Mouse (Mus musculus) heart, adult 2 months (tissue): Measurements from ENCODE around the gene Hcst. TPM values are rescaled to one million over a fixed set of nuclear protein-coding genes. Genes with fewer than 3 reads are reported as not detected.

Experiments
- DNase-seq, 2 experiments: peaks; one replicate each; pipeline ENCODE4 v3.0.0; 2021
- H3K27ac ChIP-seq: fragments of 200-600 bp; 2 replicates; pipeline ENCODE4 v1.8.1; 2022
- H3K27me3 ChIP-seq: fragments of 200-500 bp; 2 replicates; pipeline ENCODE4 v1.6.1; 2012; ENCODE audit warnings: mild to moderate bottlenecking, low read length, inconsistent platforms, mixed read lengths; ENCODE audit not compliant: control insufficient read depth, insufficient read depth
- H3K36me3 ChIP-seq: fragments of 200-500 bp; 2 replicates; pipeline ENCODE4 v1.6.1; 2012; ENCODE audit warnings: low read length, inconsistent platforms; ENCODE audit not compliant: control insufficient read depth, insufficient read depth
- H3K4me1 ChIP-seq: fragments of 200-500 bp; 2 replicates; pipeline ENCODE4 v1.6.1; 2011; ENCODE audit warnings: low read length; ENCODE audit not compliant: control insufficient read depth, insufficient read depth
- H3K4me3 ChIP-seq: fragments of 200-600 bp; 2 replicates; pipeline ENCODE4 v1.8.1; 2022
- H3K79me2 ChIP-seq: fragments of 200-500 bp; replicated peaks from 2 replicates; pipeline ENCODE4 v1.6.1; 2012; ENCODE audit warnings: mild to moderate bottlenecking, inconsistent platforms, low read length, moderate library complexity, mixed read lengths; ENCODE audit not compliant: control insufficient read depth, insufficient read depth
- H3K9ac ChIP-seq: fragments of 200-500 bp; 2 replicates; pipeline ENCODE4 v1.6.1; 2012; ENCODE audit warnings: low read depth, mild to moderate bottlenecking, control low read depth, inconsistent platforms, low read length, mixed read lengths
- CTCF ChIP-seq: fragments of 200-600 bp; IDR thresholded peaks from 2 replicates; pipeline ENCODE4 v1.8.1; 2022; ENCODE audit warnings: antibody characterized with exemption, mild to moderate bottlenecking, moderate library complexity
- EP300 ChIP-seq: fragments of 200-500 bp; IDR thresholded peaks from 2 replicates; pipeline ENCODE4 v1.6.1; 2011; ENCODE audit warnings: low read depth, low read length, control low read depth; ENCODE audit not compliant: insufficient read depth
- POLR2A ChIP-seq: fragments of 200-500 bp; IDR thresholded peaks from 2 replicates; pipeline ENCODE4 v1.6.1; 2011; ENCODE audit warnings: mild to moderate bottlenecking, low read depth, low read length, control low read depth; ENCODE audit not compliant: insufficient read depth
- WGBS: fragments of 180-500 bp; shearing (Covaris S2); methylation state at CpG from one replicate; pipeline ENCODE4 v1.1.7; 2018; 5-methylcytosine and 5-hydroxymethylcytosine counted together
- intact Hi-C: fragments of 180-260 bp; cut with DNase I; formaldehyde crosslinking; loops from one replicate; pipeline ENCODE4 v1.15.1; 2025
- polyA plus RNA-seq: library from polyadenylated mRNA; depleted of rRNA; stranded (reverse); fragments of >200 nt; gene quantifications from 2 replicates; pipeline ENCODE4 v1.2.3, GENCODE M21; 2012
- total RNA-seq, 2 experiments: library from RNA; stranded (reverse); gene quantifications; 2 replicates each; pipeline ENCODE4 v1.2.3; 2021

The Hcst gene
- total and polyA plus RNA-seq, 3 experiments = 0.59 to 4.8 TPM; not detected in 1

DNA sequence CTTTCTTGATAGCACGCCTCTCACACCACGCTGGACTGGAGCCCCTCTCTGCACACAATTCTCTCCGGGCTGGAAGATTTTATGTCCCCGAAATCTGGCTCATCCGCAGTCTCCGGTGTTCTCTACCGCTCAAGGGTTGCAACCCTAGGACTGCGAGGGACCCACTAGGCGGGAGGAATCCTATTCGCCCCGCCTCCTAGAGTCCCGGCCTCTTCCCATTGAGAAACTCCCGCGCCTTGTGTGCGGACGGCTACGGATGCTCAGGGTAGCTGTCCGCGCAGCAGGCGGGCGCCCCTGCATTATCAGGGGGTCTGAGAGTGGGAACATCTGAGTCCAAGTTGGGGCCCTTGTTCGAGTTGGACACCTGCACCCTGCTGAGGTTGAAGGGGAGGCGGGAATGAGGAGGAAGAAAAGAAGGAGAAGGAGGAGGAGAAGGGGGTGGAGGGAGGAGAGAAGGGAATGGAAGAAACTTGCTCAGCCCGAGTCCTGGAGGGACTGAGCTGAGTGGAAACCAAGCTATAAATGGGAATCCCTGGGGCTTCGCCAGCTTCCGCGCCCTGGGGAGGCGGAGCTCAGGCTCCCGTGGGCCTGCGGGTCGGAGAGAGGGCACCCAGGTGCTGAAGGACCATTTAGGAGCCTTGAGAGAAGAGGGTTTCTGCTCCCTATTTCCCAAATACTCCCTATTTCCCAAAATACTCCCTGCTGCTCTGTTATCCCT is 37.4 kb upstream of the Hcst start:
- H3K4me3 ChIP-seq = no peak overlapping the region
- intact Hi-C loops = no loop called here
- H3K27ac ChIP-seq = no peak overlapping the region
- H3K27me3 ChIP-seq = peaks cover 19% of the 10 kb centered on the region
- H3K9ac ChIP-seq = no peak overlapping the region
- WGBS = 2% methylated on average over 31 of the region's 31 CpGs
- no peak for TF ChIP-seq EP300
- TF ChIP-seq POLR2A = no peak
- TF ChIP-seq CTCF = no peak
- DNase-seq = no peak
- no peaks in the 10 kb centered on the region for H3K36me3 ChIP-seq
- H3K4me1 ChIP-seq = no peaks in the 10 kb centered on the region
- H3K79me2 ChIP-seq = no peaks in the 10 kb centered on the region

DNA sequence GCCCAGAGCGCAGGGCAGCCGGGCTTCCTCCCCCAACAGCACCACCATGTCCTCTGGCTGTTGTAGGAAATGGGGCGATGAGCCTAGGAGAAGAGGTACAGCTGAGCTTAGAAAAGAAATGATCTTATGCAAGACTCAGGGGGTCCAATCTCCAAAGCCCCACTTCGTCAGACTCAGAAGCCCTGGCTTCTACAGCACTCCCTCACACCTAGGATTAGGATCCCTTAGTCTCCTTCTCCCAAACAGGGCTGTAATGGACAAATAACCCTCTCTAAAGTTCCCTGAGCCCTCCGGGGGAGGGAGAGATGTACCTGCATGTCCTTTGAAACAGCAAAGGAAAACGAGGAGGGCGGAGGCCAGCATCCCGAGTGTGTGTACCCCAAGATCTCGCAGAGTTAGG is 36.8 kb upstream of the Hcst start:
- intact Hi-C loops = no loop called here
- Histone ChIP-seq H3K27ac (no peak overlapping the region), H3K27me3 (peaks cover 18% of the 10 kb centered on the region), H3K9ac (no peak overlapping the region), H3K79me2 (no peaks in the 10 kb centered on the region), H3K36me3 (no peaks in the 10 kb centered on the region), H3K4me3 (no peak overlapping the region), H3K4me1 (no peaks in the 10 kb centered on the region)
- DNase-seq = no peak
- WGBS = 3% methylated on average over 9 of the region's 9 CpGs
- TF ChIP-seq CTCF (no peak), POLR2A (no peak), EP300 (no peak)

DNA sequence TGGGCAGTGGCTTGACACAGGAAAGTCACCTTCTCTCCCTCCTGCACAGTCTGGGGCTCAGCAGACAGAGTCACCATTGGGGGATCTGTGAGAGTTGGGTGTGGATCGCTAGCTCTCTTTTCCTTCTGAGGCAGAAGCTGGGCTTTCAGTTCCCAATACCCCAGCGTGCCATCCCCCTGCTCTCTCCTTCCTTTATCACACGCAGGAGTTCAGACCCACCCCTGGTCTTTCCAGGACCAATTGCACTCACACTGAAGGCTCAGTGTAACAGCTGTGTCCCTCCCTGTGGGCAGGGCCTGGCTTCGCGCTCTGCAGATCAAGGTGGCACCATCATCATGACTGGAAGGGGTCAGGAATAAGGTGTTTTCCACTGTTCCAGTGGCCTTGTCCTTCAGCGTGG is 34.6 kb upstream of the Hcst start:
- no peak overlapping the region for H3K9ac ChIP-seq
- no peak for TF ChIP-seq EP300
- TF ChIP-seq POLR2A = no peak
- no peak for TF ChIP-seq CTCF
- no peak for DNase-seq
- 25% methylated on average over 6 of the region's 6 CpGs for WGBS
- no peaks in the 10 kb centered on the region for H3K36me3 ChIP-seq
- intact Hi-C loops = no loop called here
- no peak overlapping the region for H3K27ac ChIP-seq
- no peak overlapping the region for H3K4me3 ChIP-seq
- H3K4me1 ChIP-seq = no peaks in the 10 kb centered on the region
- H3K79me2 ChIP-seq = no peaks in the 10 kb centered on the region
- H3K27me3 ChIP-seq = peaks cover 21% of the 10 kb centered on the region

DNA sequence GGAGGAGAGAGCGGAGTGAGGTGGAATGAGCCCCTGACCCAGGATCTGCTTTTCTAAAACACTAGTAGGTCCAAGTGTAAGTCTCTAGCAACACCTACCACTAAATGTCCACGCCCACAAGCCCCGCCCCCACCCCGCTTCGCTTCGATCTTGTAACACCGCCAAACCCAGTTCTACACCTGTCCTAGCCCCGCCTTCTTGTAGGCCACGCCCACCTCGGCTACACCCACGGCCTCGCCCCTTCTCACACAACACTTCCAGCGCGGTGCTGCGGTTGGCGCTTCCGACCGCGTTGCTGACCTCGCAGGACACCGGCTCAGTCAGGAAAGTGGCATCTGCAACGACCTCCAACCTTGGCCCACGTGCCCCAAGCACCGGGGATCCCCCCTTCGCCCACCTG is 34.1 kb upstream of the Hcst start:
- TF ChIP-seq CTCF (no peak), EP300 (no peak), POLR2A (no peak)
- Histone ChIP-seq H3K9ac (no peak overlapping the region), H3K4me1 (no peaks in the 10 kb centered on the region), H3K79me2 (no peaks in the 10 kb centered on the region), H3K4me3 (no peak overlapping the region), H3K36me3 (no peaks in the 10 kb centered on the region), H3K27me3 (peaks cover 21% of the 10 kb centered on the region), H3K27ac (no peak overlapping the region)
- DNase-seq = no peak
- WGBS = 3% methylated on average over 25 of the region's 25 CpGs
- intact Hi-C loops = no loop called here

DNA sequence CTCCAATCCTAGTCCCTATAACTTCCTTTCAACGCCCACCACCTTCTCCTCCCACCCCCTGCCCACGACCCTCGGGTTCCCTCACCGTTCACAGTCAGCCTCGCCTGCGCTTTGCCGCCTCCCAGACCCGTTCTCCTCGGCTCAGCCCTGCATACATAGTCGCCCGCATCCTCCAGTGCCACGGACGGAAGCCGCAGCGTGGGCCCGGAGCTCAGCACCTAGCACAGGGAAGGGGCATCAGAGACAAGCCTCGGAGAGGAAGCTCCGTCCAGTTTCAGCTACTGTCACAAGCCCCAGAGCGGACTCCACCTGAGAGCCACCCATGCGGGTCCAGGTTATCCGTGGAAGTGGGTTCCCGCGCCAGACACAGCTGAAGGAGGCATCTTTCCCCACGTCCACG is 33.7 kb upstream of the Hcst start:
- H3K9ac ChIP-seq = no peak overlapping the region
- H3K36me3 ChIP-seq = no peaks in the 10 kb centered on the region
- no peak for TF ChIP-seq EP300
- no peak for TF ChIP-seq POLR2A
- no peak for TF ChIP-seq CTCF
- H3K27ac ChIP-seq = no peak overlapping the region
- H3K4me3 ChIP-seq = no peak overlapping the region
- no peaks in the 10 kb centered on the region for H3K4me1 ChIP-seq
- no peaks in the 10 kb centered on the region for H3K79me2 ChIP-seq
- no peak for DNase-seq
- H3K27me3 ChIP-seq = peaks cover 21% of the 10 kb centered on the region
- intact Hi-C loops = no loop called here
- 20% methylated on average over 25 of the region's 25 CpGs for WGBS

DNA sequence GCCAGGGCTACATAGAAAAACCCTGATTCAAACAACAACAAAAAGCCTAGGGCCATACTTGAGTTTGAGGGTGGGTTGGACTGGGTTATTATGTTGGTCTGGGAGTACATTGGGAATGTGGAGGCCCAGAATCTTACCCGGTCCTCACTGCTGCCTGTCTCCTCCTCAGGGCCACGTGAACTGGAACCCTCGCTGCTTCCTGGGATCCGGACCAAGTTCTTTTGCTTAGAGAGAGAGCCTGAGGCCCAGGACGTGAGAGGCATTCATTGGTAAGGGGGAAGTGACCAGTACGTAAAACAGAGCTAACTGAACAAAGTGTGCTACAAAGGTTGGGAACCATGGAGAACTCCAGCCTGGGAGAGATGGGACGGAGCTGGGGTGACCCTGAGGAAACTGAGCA is 30.6 kb upstream of the Hcst start:
- WGBS = 59% methylated on average over 7 of the region's 7 CpGs

More for the DNA sequence above, 30.6 kb upstream of the Hcst start:
- H3K9ac ChIP-seq = no peak overlapping the region
- no peaks in the 10 kb centered on the region for H3K79me2 ChIP-seq
- intact Hi-C loops = no loop called here
- no peaks in the 10 kb centered on the region for H3K4me1 ChIP-seq
- no peaks in the 10 kb centered on the region for H3K36me3 ChIP-seq
- DNase-seq = no peak
- no peak overlapping the region for H3K27ac ChIP-seq
- no peak overlapping the region for H3K4me3 ChIP-seq
- no peak for TF ChIP-seq EP300
- no peak for TF ChIP-seq CTCF
- no peak for TF ChIP-seq POLR2A
- H3K27me3 ChIP-seq = peaks cover 16% of the 10 kb centered on the region
